Mouse (Mus musculus) v-Abl transformed pro-B cells (cell line): ENCODE results near the gene Gpx4.

Experiments used
- in situ Hi-C, 2 experiments: fragments of 400-800 bp; cut with MboI; formaldehyde crosslinking; loops; one replicate each; pipeline ENCODE4 v1.15.1; 2025; ENCODE audit not compliant: unreplicated experiment in 2 of 2

Gene Gpx4

GRCm38 (mm10) chr10:80048396-80048795, 1.4 kb downstream of the Gpx4 start:
- in situ Hi-C loops = no loop called here

- in situ Hi-C loops = no loop called here
These were observed 1.9 kb downstream of the Gpx4 start for GRCm38 (mm10) chr10:80048834-80049233.

DNA sequence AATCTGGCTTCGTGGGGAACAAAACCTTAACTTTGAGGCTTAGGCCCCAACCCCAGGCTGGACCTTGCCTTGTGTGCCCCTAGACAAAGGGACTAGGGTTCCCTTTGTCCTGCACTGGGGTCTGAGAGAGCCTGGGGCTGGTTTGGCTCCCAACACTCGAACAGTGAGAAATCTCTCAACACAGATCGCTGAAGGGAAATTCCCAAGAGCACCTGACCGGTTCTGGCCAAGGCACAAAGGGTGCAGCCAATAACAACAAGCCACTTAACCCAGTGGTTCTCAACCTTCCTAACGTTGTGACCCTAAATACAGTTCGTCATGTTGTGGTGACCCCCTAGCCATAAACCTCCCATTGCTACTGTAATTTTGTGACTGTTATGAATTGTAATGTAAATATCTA, 3.3 kb downstream of the Gpx4 start:
- in situ Hi-C loops = loop anchor here in 1 of 2 experiments (5.0 kb wide), 1 partner anchor 62 kb away; no protein-coding TSS in a partner anchor

GRCm38 (mm10) chr10:80050885-80051617, 4.1 kb downstream of the Gpx4 start:
- in situ Hi-C loops = loop anchor here in 1 of 2 experiments (5.0 kb wide), 1 partner anchor 61 kb away; no protein-coding TSS in a partner anchor

GRCm38 (mm10) chr10:80051618-80052373, 4.8 kb downstream of the Gpx4 start:
- in situ Hi-C loops = loop anchor here in 1 of 2 experiments (5.0 kb wide), 1 partner anchor 61 kb away; no protein-coding TSS in a partner anchor

DNA sequence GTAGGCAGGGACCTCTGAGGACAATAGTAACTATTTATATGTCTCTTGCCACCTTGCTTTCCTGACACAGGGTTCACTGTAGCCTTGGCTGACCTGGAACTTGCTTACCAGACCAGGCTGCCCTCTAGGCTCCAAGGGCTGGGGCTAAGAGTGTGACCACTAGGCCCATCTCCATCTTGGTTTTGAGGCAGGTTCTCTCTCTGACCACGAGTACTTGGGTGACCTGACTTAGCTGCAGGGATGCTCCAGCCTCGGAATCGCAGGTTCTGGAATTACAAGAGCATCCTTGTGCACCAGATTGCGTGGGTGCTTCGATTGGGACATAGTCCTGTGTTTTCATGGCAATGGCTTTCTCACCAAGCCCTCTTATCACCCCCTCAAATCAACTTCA, 5.4 kb downstream of the Gpx4 start:
- in situ Hi-C loops = loop anchor here in 1 of 2 experiments (5.0 kb wide), 1 partner anchor 60 kb away; no protein-coding TSS in a partner anchor

DNA sequence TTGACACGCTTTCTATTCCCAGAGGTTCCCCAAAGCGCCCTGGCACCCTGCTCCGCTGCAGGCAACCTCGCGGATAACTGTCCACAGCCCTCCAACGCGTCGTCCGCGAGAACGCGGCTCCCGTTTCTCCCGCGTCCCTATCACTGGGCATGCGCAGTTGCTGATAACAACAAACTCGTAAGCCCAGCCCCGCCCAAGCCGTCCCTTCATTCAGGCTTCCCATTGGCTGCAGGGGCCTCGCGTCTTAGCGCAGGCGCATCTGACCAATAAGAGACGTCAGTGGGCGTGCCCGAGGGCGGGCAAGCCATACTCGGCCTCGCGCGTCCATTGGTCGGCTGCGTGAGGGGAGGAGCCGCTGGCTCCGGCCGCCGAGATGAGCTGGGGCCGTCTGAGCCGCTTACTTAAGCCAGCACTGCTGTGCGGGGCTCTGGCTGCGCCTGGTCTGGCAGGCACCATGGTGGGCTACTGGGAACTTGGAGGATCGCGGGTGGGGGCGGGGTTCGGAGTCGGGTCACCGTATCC, 6.4 kb downstream of the Gpx4 start:
- in situ Hi-C loops = loop anchor here in 1 of 2 experiments (5.0 kb wide), 1 partner anchor 59 kb away; no protein-coding TSS in a partner anchor

- in situ Hi-C loops = loop anchor here in 1 of 2 experiments (5.0 kb wide), 1 partner anchor 58 kb away; no protein-coding TSS in a partner anchor
These were observed 7.2 kb downstream of the Gpx4 start for GRCm38 (mm10) chr10:80053831-80054815.

GRCm38 (mm10) chr10:80054911-80055310, 7.9 kb downstream of the Gpx4 start:
- in situ Hi-C loops = loop anchor here in 1 of 2 experiments (5.0 kb wide), 2 partner anchors 57 to 68 kb away; partner anchors contain the start of gene Cnn2

GRCm38 (mm10) chr10:80055364-80055763, 8.4 kb downstream of the Gpx4 start:
- in situ Hi-C loops = loop anchor here in 1 of 2 experiments (5.0 kb wide), 1 partner anchor 68 kb away; the partner anchor contains the start of gene Cnn2

DNA sequence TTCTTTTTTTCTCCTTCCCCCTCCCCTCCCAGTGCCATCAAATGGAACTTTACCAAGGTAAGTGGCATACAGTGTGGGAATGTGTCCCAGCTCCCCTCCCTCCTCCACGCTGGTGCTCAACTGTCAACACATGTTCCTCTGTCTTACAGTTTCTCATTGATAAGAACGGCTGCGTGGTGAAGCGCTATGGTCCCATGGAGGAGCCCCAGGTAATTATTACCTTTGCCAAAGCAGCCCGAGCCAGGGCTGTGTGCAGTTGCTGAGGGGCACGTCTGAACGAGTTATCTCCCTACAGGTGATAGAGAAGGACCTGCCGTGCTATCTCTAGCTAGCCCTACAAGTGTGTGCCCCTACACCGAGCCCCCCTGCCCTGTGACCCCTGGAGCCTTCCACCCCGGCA, 8.9 kb downstream of the Gpx4 start:
- in situ Hi-C loops = loop anchor here in 1 of 2 experiments (5.0 kb wide), 1 partner anchor 69 kb away; the partner anchor contains the start of gene Cnn2

- in situ Hi-C loops = loop anchor here in 1 of 2 experiments (5.0 kb wide), 1 partner anchor 69 kb away; the partner anchor contains the start of gene Cnn2
These were observed 9.5 kb downstream of the Gpx4 start for GRCm38 (mm10) chr10:80056506-80056905.

- in situ Hi-C loops = loop anchor here in 1 of 2 experiments (5.0 kb wide), 1 partner anchor 70 kb away; the partner anchor contains the start of gene Cnn2
These were observed 10.2 kb downstream of the Gpx4 start for GRCm38 (mm10) chr10:80056976-80057682.

DNA sequence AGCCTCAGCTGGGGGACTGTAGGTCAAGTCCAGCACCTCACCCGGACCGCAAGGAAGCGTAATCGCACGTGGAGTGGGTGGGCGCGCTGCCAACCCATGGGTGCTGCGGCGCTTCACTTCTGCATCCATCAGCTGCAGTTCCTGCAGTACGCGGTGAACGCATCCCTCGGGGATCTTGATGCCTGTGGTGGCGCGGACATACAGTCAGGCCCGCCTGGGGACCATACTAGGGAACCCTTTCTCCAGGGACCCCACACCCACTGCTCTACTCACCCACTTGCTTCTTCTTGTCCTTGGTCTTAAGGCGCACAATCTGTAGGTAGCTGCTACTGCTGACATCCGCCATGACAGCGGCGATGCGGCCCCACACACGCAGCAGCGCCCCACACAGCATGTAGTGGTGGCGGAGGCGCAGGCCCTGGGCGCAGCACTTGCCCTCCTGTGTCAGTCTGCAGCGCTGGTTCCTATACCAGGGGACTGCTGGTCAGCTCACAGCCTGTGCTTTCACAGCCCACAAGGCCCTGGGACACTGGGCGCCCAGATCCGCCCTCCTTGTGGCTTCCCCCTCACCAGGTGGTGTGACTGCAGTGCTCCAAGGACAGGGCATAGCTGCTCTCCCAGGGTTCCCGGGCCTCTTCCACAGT, 10.8 kb downstream of the Gpx4 start:
- in situ Hi-C loops = loop anchor here in 1 of 2 experiments (5.0 kb wide), 1 partner anchor 71 kb away; the partner anchor contains the start of gene Cnn2

GRCm38 (mm10) chr10:80063104-80063503, 16.1 kb downstream of the Gpx4 start:
- in situ Hi-C loops = no loop called here

- in situ Hi-C loops = no loop called here
These were observed 17.1 kb downstream of the Gpx4 start for GRCm38 (mm10) chr10:80063877-80064650.

DNA sequence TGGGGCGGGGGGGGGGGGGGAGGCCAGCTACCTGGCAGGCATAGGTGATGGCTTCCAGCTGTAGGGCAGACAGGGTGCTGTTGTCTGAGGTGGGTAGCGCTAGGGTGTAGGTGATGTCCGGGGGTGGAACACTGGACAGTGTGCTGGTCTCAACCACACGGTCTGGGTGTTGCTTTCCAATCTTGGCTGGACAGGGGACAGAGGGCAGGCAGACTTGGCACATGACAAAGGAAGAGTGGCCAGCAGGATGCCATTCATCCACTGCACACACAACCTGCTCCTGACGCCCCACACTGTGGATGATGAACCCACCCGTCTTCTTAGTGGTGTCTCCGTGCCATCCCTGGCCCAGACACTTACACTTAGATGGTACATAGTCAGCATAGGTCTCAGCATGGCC, 22.3 kb downstream of the Gpx4 start:
- in situ Hi-C loops = no loop called here
